In the genomic region with DNA sequence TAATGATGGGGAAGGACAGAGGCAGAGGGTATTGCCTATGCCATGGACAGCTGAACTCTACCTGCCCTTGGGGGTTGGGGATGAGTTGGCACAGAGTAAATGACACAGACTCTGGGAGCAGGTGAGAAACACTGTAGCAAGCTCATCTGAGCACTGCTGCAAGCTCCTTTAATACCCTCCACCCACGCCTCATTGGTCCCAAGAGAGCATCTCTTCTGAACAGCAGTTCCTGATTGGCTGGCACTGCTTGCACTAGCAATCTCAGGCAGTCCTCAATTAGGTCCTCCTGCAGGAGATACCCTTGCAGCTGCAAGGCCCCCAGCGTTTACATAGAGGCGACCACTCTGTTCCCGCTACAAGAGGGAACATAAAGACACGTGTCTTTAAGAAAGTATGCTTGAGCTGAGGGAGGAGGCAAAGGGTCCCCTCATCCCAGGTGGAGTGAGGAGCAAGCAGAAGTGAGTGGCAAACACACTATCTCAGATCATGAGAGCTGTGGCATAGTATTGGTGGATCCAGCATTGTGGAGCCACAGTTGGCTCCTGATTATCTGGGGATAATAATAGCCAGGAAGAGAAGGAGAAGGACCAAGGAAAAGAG, we compare ENCODE assay signal across 26 mouse cellular contexts. TPM values are rescaled to one million over a fixed set of nuclear protein-coding genes. Genes with fewer than 3 reads are reported as not detected.
DNase-seq lines count a peak whose midpoint lies in the region; ATAC-seq lines count a peak whose summit lies in the region.
"Had no signal": no experiment of that assay in that cellular context is flagged by ENCODE, and none has a peak within 500 bp of the region (broad histone marks: within the 10 kb centered on the region; RNA-seq: fewer than 3 reads in every experiment).

No protein-coding gene starts in this region.

- no peaks in the 10 kb centered on the region; the same call in none of the 2 replicates for H3K9me3 ChIP-seq in midbrain, embryonic 11.5 days (ENCODE audit: control insufficient read depth, low read length)
- no peaks in the 10 kb centered on the region for H3K9me3 ChIP-seq in midbrain, embryonic 13.5 days
- H3K9me3 ChIP-seq: embryonic facial prominence, embryonic 13.5 days; embryonic facial prominence, embryonic 15.5 days; forebrain, embryonic 10.5 days; forebrain, embryonic 12.5 days; G1E had no signal

- no peak overlapping the region for H3K4me2 ChIP-seq in midbrain, embryonic 11.5 days
- no peak overlapping the region for H3K4me2 ChIP-seq in midbrain, embryonic 13.5 days (replicated peaks)
- H3K4me2 ChIP-seq: embryonic facial prominence, embryonic 13.5 days; embryonic facial prominence, embryonic 15.5 days; forebrain, embryonic 12.5 days had no signal

- WGBS in midbrain, embryonic 11.5 days = 91% methylated on average over 5 of the region's 5 CpGs
- 84% methylated on average over 5 of the region's 5 CpGs for WGBS in midbrain, embryonic 13.5 days

- H3K4me3 ChIP-seq in midbrain, embryonic 11.5 days (ENCODE audit: low read depth, low read length) = no peak overlapping the region
- no peak overlapping the region for H3K4me3 ChIP-seq in midbrain, embryonic 13.5 days (replicated peaks)
- H3K4me3 ChIP-seq: embryonic facial prominence, embryonic 13.5 days; embryonic facial prominence, embryonic 15.5 days; erythroblast, embryonic 14.5 days; forebrain, embryonic 10.5 days; forebrain, embryonic 12.5 days had no signal

- H3K9ac ChIP-seq in midbrain, embryonic 11.5 days (ENCODE audit: low read length) = no peak overlapping the region
- no peak overlapping the region for H3K9ac ChIP-seq in midbrain, embryonic 13.5 days (replicated peaks)
- H3K9ac ChIP-seq: embryonic facial prominence, embryonic 13.5 days; embryonic facial prominence, embryonic 15.5 days; forebrain, embryonic 12.5 days had no signal

- peak; percentile 35 for DNase-seq in midbrain, embryonic 11.5 days (ENCODE audit: low spot score, missing footprints)
- peak; percentile 46 for DNase-seq in testis, postnatal 14 days (ENCODE audit: low spot score)
- no peak for DNase-seq in testis, postnatal 10 days (ENCODE audit: low spot score)
- peak; percentile 48 for DNase-seq in splenic B cell, adult 2 months (ENCODE audit: low read depth, low spot score)
- DNase-seq in adrenal gland, postnatal 14 days = no peak
- DNase-seq: adrenal gland, adult 8-10 months; adrenal gland, postnatal 25 days; cerebellum, adult 11 months; cerebellum, adult 18-20 months; cerebellum, adult 8-10 months; cerebellum, adult 9-11 months; cerebellum, postnatal 36 days; embryo, embryonic 11 days had no signal

- no peaks in the 10 kb centered on the region; the same call in 1 of the 2 replicates for H3K27me3 ChIP-seq in midbrain, embryonic 11.5 days (ENCODE audit: control insufficient read depth, insufficient read depth, low read length)
- H3K27me3 ChIP-seq in midbrain, embryonic 13.5 days = 0 out of 2 replicates have a peak, but pooled peaks cover 3% of the 10 kb centered on the region
- no peaks in the 10 kb centered on the region for H3K27me3 ChIP-seq in splenic B cell, adult 2 months (ENCODE audit: control insufficient read depth, insufficient read depth, low read length, poor library complexity, severe bottlenecking)
- H3K27me3 ChIP-seq: embryonic facial prominence, embryonic 13.5 days; embryonic facial prominence, embryonic 15.5 days; Patski had no signal

- H3K36me3 ChIP-seq in midbrain, embryonic 11.5 days (ENCODE audit: control insufficient read depth, insufficient read depth, low read length) = no peaks in the 10 kb centered on the region
- no peaks in the 10 kb centered on the region for H3K36me3 ChIP-seq in midbrain, embryonic 13.5 days
- peaks cover 15% of the 10 kb centered on the region for H3K36me3 ChIP-seq in splenic B cell, adult 2 months (ENCODE audit: control insufficient read depth, insufficient read depth, low read length, poor library complexity, severe bottlenecking)
- H3K36me3 ChIP-seq: embryonic facial prominence, embryonic 15.5 days; forebrain, embryonic 12.5 days; G1E had no signal

- H3K27ac ChIP-seq in midbrain, embryonic 11.5 days (ENCODE audit: low read depth, low read length) = no peak overlapping the region
- no peak overlapping the region for H3K27ac ChIP-seq in midbrain, embryonic 13.5 days
- H3K27ac ChIP-seq: embryonic facial prominence, embryonic 13.5 days; embryonic facial prominence, embryonic 15.5 days; forebrain, embryonic 10.5 days; forebrain, embryonic 12.5 days had no signal

- peaks cover 11% of the 10 kb centered on the region for H3K4me1 ChIP-seq in midbrain, embryonic 11.5 days (ENCODE audit: control insufficient read depth, insufficient read depth, low read length)
- peaks cover 18% of the 10 kb centered on the region for H3K4me1 ChIP-seq in midbrain, embryonic 13.5 days (replicated peaks)

- ATAC-seq in midbrain, embryonic 11.5 days (ENCODE audit: low FRiP score) = no peak
- ATAC-seq in midbrain, embryonic 13.5 days = no peak
- ATAC-seq: activated CD4-positive, CD25-positive, alpha-beta regulatory T cell, adult 4 months; forebrain, embryonic 14.5 days; forebrain, embryonic 16.5 days; Patski had no signal

RNA-seq across cellular contexts. Expression of gene Cd83, which starts 20.7 kb away (rescaled TPM):
- polyA plus RNA-seq in midbrain, embryonic 11.5 days (2014; fragmentation: Nextera tagmentation; extraction: Ambion mirVana) = 6.0 and 7.1 TPM in 2 replicates
- 8.0 and 8.1 TPM in 2 replicates for polyA plus RNA-seq in midbrain, embryonic 13.5 days (2015; fragmentation: Nextera tagmentation; extraction: Ambion mirVana)
- 2.5 and 4.8 TPM in 2 replicates for total RNA-seq in adrenal gland, postnatal 14 days (2021)
- total RNA-seq: common myeloid progenitor, adult 5-6 weeks had no signal
- polyA plus RNA-seq: C2C12; erythroblast, embryonic 14.5 days; G1E; Patski had no signal

Comparison
In these comparisons a context has a peak if more than half of its experiments do, and no peak if none do; other contexts are left out.
1. DNase-seq: peak in midbrain, embryonic 11.5 days (single experiment), testis, postnatal 14 days (single experiment) and splenic B cell, adult 2 months (single experiment); none in testis, postnatal 10 days (single experiment) and adrenal gland, postnatal 14 days (single experiment).